Mouse (Mus musculus) testis, adult 2 months (tissue): Measurements from ENCODE around the gene Spns3.

Experiments used
- CTCF ChIP-seq: fragments of 200-500 bp; IDR thresholded peaks from 2 replicates; pipeline ENCODE4 v1.5.1; 2012; ENCODE audit warnings: low read depth, mild to moderate bottlenecking, inconsistent platforms, low read length, moderate library complexity; ENCODE audit not compliant: control insufficient read depth, insufficient read depth, insufficient replicate concordance
- POLR2A ChIP-seq: fragments of 200-500 bp; IDR thresholded peaks from 2 replicates; pipeline ENCODE4 v1.6.1; 2012; ENCODE audit warnings: low read depth, mild to moderate bottlenecking, inconsistent platforms, low read length, moderate library complexity; ENCODE audit not compliant: control insufficient read depth

DNA sequence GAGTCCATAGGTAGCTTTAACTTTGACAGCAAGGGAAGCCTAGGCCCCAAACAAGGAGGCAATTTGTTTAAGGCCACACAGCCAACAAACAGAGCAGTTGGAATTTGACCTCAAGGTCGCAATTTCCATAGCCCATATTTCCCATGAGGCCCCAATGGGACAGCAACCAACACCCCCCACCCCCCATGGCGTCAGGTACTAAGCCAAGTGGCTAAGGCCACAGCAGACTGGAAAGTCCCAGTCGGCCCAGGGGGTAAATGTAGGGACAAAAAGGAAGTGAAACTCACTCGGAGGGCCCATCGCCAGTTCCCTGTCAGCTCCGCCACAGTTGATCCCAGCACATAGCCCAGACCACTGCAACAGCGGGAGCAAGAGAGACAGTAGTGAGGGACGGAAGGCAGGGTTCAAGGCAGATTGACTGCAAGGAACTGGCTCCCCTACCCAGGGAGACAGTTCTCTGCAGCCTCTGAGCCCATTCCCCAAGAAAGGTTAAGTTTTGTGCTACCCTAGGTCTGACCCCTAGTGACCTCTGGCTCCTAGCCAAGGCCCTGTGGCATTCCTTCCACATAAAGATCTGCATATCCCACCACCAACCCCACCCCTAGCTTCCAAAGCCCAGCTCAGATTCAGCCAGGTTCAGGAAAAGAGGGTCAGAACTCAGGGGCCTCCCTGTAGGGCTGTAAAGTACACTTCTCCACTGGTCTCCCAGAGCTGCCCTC is 12.1 kb downstream of the Spns3 start:
- TF ChIP-seq CTCF (no peak), POLR2A (no peak)
